Mouse (Mus musculus): ENCODE results near the gene Hbq1b. TPM values are rescaled to one million over a fixed set of nuclear protein-coding genes. Genes with fewer than 3 reads are reported as not detected.

Hbq1b gene
- polyA plus RNA-seq, 1 experiment from 2014 or later: 158 TPM

DNA sequence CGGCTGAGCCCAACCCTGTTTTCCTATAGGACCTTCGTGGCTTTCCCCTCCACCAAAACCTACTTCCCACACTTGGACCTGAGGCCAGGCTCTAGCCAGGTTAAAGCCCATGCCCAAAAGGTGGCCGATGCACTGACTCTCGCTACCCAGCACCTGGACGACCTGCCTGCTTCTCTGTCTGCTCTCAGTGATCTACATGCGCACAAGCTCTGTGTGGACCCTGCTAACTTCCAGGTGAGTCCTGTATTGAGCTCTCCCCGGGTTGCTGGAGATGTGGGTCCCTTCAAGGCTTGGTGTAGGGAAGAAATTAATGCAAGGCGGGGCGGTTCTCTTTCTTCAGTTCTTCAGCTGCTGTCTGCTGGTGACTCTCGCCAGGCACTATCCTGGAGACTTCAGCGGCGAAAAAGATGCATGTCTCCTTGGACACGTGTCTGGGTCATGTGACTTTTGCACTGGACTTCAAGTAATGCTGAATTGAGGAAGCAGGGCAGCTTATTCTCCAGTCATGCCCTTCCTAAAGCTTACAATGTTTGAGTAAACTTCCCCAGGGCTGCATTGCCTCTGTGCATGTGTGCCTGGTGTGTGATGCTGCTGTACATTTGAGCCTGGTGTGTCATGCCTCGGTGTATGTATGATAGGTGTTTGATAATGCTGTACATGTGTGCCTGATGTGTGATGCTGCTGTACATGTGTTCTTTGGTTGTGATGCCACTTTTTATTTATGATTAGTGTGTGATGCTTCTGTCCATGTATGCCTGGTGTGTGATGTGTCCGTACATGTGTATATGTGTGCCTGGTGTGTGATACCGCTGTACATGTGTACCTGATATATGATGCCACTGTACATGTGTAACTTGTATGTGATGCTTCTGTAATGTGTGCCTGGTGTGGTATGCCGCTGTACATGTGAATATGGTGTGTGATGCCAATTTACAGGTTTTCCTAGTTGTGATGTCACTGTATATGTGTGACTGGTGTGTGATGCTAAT lies 13.8 kb downstream of the Hbq1b start:
- Histone ChIP-seq H3K4me3 (ENCODE audit: low read depth, low read length) (peak overlapping the region; percentile 54), H3K4me2 (ENCODE audit: low read depth, low read length) (peak overlapping the region; percentile 54), H3K27ac (ENCODE audit: low read length) (peak overlapping the region; percentile 71), H3K36me3 (ENCODE audit: control insufficient read depth, insufficient read depth) (peaks cover 2% of the 10 kb centered on the region; the same call in 1 of the 2 replicates), H3K27me3 (ENCODE audit: control insufficient read depth, insufficient read depth, low read depth, low read length) (0 out of 2 replicates have a peak, but pooled peaks cover 8% of the 10 kb centered on the region), H3K4me1 (ENCODE audit: control insufficient read depth, low read depth, low read length) (peaks cover 6% of the 10 kb centered on the region), H3K9ac (ENCODE audit: low read depth, low read length) (peak overlapping the region; percentile 60), H3K9me3 (replicated peaks; ENCODE audit: control insufficient read depth, low read length) (no peaks in the 10 kb centered on the region)
- 45% methylated on average over 14 of the region's 17 CpGs for WGBS (ENCODE audit: insufficient replicate concordance)
- ATAC-seq (ENCODE audit: low read depth): no peak

DNA sequence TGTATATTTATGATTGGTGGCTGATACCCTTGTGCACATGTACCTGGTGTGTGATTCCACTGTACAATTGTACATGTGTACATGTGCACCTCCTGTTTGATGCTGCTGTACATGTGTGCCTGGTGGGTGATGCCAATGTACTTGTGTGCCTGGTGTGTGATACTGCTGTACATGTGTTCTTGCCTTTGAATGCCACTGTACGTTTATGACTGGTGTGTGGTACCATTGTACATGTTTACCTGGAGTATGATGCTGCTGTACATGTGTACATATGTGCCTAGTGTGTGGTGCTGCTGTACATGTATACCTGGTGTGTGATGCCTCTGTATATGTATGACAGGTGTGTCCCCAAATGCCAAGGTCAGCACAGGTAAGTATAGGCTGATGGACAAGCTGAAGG lies 14.7 kb downstream of the Hbq1b start:
- WGBS (ENCODE audit: insufficient replicate concordance): 73% methylated on average over 1 of the region's 1 CpGs
- no peak for ATAC-seq (ENCODE audit: low read depth)

DNA sequence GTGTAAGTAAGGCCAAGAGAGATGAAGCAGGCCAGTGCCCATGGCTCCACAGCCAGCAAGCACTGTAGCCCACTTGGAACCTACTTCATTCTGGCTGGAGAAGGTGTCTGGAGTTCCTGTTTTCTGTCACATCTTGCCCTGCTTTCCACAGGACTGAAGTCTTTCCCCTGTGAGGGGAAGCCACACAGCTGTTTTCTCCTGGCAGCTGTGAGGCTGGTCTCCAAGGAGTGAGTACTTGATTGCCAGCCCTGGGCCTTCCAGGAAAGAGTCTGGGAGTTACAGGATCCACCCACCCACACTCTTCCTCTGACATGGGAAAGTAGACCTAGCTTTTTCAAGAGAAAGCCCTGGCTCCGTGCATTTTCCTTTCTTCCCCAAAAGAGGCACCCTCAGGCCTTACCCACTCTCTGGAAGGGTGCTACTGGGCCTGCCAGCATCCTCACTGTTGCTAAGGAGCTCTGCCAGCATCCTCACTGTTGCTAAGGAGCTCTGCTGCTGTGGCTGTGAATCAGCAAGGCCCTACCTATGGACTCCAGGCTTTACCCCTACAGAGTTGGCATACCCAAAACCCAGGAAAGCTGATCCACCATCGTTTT lies 16.2 kb downstream of the Hbq1b start:
- no peak for ATAC-seq (ENCODE audit: low read depth)
- Histone ChIP-seq H3K27ac (ENCODE audit: low read length) (no peak overlapping the region), H3K27me3 (ENCODE audit: control insufficient read depth, insufficient read depth, low read depth, low read length) (0 out of 2 replicates have a peak, but pooled peaks cover 8% of the 10 kb centered on the region), H3K4me1 (ENCODE audit: control insufficient read depth, low read depth, low read length) (peaks cover 15% of the 10 kb centered on the region), H3K4me2 (ENCODE audit: low read depth, low read length) (no peak overlapping the region), H3K9ac (ENCODE audit: low read depth, low read length) (no peak overlapping the region), H3K9me3 (replicated peaks; ENCODE audit: control insufficient read depth, low read length) (no peaks in the 10 kb centered on the region), H3K4me3 (ENCODE audit: low read depth, low read length) (no peak overlapping the region), H3K36me3 (ENCODE audit: control insufficient read depth, insufficient read depth) (peaks cover 2% of the 10 kb centered on the region; the same call in 1 of the 2 replicates)
- 34% methylated on average over 2 of the region's 2 CpGs for WGBS (ENCODE audit: insufficient replicate concordance)

More for the DNA sequence above, 14.7 kb downstream of the Hbq1b start:
- Histone ChIP-seq H3K9me3 (replicated peaks; ENCODE audit: control insufficient read depth, low read length) (no peaks in the 10 kb centered on the region), H3K9ac (ENCODE audit: low read depth, low read length) (peak overlapping the region; percentile 60), H3K4me3 (ENCODE audit: low read depth, low read length) (peak overlapping the region; percentile 54), H3K4me2 (ENCODE audit: low read depth, low read length) (peak overlapping the region; percentile 54; the same call in 1 of the 2 replicates), H3K27ac (ENCODE audit: low read length) (no peak overlapping the region), H3K36me3 (ENCODE audit: control insufficient read depth, insufficient read depth) (peaks cover 2% of the 10 kb centered on the region; the same call in 1 of the 2 replicates), H3K4me1 (ENCODE audit: control insufficient read depth, low read depth, low read length) (peaks cover 6% of the 10 kb centered on the region), H3K27me3 (ENCODE audit: control insufficient read depth, insufficient read depth, low read depth, low read length) (0 out of 2 replicates have a peak, but pooled peaks cover 8% of the 10 kb centered on the region)

DNA sequence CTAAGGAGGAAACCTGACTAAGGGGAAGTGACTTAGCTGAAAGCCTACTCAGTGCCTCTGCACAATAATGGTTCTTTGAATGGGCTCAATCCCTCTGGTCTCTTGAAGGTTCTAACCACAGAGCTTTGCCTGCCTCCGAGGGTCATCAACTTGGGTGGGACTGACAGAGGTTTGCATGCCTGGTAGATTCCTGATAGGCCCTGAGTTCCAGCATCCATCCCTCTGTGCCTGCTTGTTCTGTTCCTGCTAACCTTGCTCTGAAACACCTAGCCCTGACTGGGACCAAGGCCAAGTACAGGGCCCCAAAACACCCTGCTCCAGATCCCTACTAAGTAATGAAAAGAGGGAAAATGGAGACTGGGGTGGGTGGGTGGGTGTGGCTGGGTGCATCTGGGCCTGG lies 16.7 kb downstream of the Hbq1b start:
- Histone ChIP-seq H3K27ac (ENCODE audit: low read length) (no peak overlapping the region), H3K9me3 (replicated peaks; ENCODE audit: control insufficient read depth, low read length) (no peaks in the 10 kb centered on the region), H3K4me1 (ENCODE audit: control insufficient read depth, low read depth, low read length) (peaks cover 15% of the 10 kb centered on the region), H3K4me3 (ENCODE audit: low read depth, low read length) (no peak overlapping the region), H3K9ac (ENCODE audit: low read depth, low read length) (no peak overlapping the region), H3K27me3 (ENCODE audit: control insufficient read depth, insufficient read depth, low read depth, low read length) (0 out of 2 replicates have a peak, but pooled peaks cover 8% of the 10 kb centered on the region), H3K36me3 (ENCODE audit: control insufficient read depth, insufficient read depth) (peaks cover 2% of the 10 kb centered on the region; the same call in 1 of the 2 replicates), H3K4me2 (ENCODE audit: low read depth, low read length) (no peak overlapping the region)
- no peak for ATAC-seq (ENCODE audit: low read depth)
- WGBS (ENCODE audit: insufficient replicate concordance): 78% methylated on average over 1 of the region's 1 CpGs

DNA sequence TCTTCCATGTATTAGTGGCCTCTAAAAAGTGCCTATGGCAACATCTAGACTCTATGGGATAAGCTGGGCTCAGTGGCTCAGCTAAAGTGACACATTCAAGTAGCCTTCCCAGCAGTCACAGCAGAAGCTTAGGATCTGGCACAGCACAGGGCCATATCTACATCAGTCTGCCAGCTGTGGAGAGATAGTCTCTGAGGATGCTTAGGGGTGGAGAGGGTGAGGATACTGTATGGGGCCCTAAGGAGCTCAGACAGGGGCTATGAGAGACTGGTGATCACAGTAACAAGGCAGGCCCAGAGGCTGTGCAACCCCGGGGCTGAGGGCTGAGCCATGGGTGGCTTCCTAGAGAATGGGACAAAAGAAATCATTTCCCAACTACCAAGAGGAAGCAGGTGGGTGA lies 20.2 kb downstream of the Hbq1b start:
- Histone ChIP-seq H3K4me2 (ENCODE audit: low read depth, low read length) (no peak overlapping the region), H3K4me1 (ENCODE audit: control insufficient read depth, low read depth, low read length) (peaks cover 9% of the 10 kb centered on the region), H3K36me3 (ENCODE audit: control insufficient read depth, insufficient read depth) (peaks cover 2% of the 10 kb centered on the region; the same call in 1 of the 2 replicates), H3K9me3 (replicated peaks; ENCODE audit: control insufficient read depth, low read length) (no peaks in the 10 kb centered on the region), H3K9ac (ENCODE audit: low read depth, low read length) (no peak overlapping the region), H3K27ac (ENCODE audit: low read length) (no peak overlapping the region), H3K4me3 (ENCODE audit: low read depth, low read length) (no peak overlapping the region), H3K27me3 (ENCODE audit: control insufficient read depth, insufficient read depth, low read depth, low read length) (no peaks in the 10 kb centered on the region)
- ATAC-seq (ENCODE audit: low read depth): peak; percentile 46; the same call in 1 of the 2 replicates
- 59% methylated on average over 1 of the region's 1 CpGs for WGBS (ENCODE audit: insufficient replicate concordance)

DNA sequence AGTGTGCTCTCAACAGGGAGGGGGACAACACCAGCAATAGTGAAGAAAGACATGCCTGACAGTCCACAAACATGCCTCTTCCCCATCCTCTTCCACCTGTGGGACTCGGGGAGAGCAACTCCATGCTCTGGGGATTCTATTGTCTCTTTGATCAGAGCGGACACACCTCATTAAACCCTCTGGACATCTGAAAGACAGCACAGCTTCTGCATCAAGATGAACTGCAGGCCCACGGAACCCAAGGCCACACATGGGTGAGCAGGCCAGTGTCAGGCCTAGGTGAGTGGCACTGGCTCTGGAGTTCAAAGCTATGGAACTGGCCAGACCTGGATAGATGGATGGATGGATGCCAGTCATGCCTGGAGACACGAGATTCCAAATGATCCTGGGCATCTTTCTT lies 22.7 kb downstream of the Hbq1b start:
- Histone ChIP-seq H3K36me3 (ENCODE audit: control insufficient read depth, insufficient read depth) (no peaks in the 10 kb centered on the region), H3K4me1 (ENCODE audit: control insufficient read depth, low read depth, low read length) (peaks cover 9% of the 10 kb centered on the region), H3K4me3 (ENCODE audit: low read depth, low read length) (no peak overlapping the region), H3K9me3 (replicated peaks; ENCODE audit: control insufficient read depth, low read length) (no peaks in the 10 kb centered on the region), H3K4me2 (ENCODE audit: low read depth, low read length) (no peak overlapping the region), H3K27me3 (ENCODE audit: control insufficient read depth, insufficient read depth, low read depth, low read length) (no peaks in the 10 kb centered on the region), H3K27ac (ENCODE audit: low read length) (no peak overlapping the region), H3K9ac (ENCODE audit: low read depth, low read length) (no peak overlapping the region)
- ATAC-seq (ENCODE audit: low read depth): no peak
- WGBS (ENCODE audit: insufficient replicate concordance): 60% methylated on average over 4 of the region's 4 CpGs

DNA sequence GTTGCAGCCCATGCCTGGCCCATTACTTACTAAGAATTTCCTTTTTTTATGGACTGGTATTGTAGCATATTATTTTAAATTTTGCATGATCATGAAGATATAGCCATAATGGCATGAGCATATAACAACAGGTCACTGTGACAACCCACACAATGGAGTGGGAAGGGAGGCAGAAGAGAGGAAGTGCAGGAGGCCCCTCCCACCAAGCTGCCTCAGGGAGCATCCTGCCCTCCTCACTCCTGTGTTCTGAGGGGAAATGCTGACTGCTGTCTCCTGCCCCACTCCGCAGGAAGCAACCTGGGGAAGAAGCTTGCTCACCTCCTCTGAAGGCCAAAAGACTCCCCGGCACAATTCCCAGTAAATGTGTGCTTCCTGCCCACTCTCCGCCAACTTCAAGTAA lies 23.2 kb downstream of the Hbq1b start:
- H3K9ac ChIP-seq (ENCODE audit: low read depth, low read length): no peak overlapping the region
- H3K36me3 ChIP-seq (ENCODE audit: control insufficient read depth, insufficient read depth): no peaks in the 10 kb centered on the region
- H3K27me3 ChIP-seq (ENCODE audit: control insufficient read depth, insufficient read depth, low read depth, low read length): no peaks in the 10 kb centered on the region
- no peaks in the 10 kb centered on the region for H3K9me3 ChIP-seq (replicated peaks; ENCODE audit: control insufficient read depth, low read length)
- no peak overlapping the region for H3K4me2 ChIP-seq (ENCODE audit: low read depth, low read length)
- H3K27ac ChIP-seq (ENCODE audit: low read length): no peak overlapping the region
- WGBS (ENCODE audit: insufficient replicate concordance): 49% methylated on average over 3 of the region's 3 CpGs
- no peak for ATAC-seq (ENCODE audit: low read depth)
- H3K4me3 ChIP-seq (ENCODE audit: low read depth, low read length): no peak overlapping the region
- peaks cover 9% of the 10 kb centered on the region for H3K4me1 ChIP-seq (ENCODE audit: control insufficient read depth, low read depth, low read length)

DNA sequence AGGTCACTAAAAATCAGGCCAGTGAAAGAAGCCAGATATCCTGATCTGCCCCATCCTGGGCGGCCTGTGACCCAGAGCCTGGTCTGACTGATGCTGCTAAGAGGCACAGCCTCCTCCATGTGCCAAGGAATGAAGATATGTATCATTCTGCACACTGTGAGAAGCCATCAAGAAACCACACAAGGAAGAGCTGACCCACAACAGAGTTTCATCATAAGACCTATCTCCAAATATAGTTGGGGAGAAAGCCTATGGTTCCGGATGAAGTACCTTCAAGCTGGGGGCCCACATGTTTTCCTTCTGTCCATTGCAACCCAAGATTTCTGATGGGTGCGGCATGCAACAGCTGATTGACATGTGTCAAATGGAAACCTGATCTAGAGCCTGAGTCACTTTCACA lies 29.2 kb downstream of the Hbq1b start:
- no peaks in the 10 kb centered on the region; the same call in 1 of the 2 replicates for H3K27me3 ChIP-seq (ENCODE audit: control insufficient read depth, insufficient read depth, low read depth, low read length)
- no peak overlapping the region for H3K4me2 ChIP-seq (ENCODE audit: low read depth, low read length)
- H3K9me3 ChIP-seq (replicated peaks; ENCODE audit: control insufficient read depth, low read length): no peaks in the 10 kb centered on the region
- no peak overlapping the region for H3K9ac ChIP-seq (ENCODE audit: low read depth, low read length)
- peaks cover 3% of the 10 kb centered on the region for H3K4me1 ChIP-seq (ENCODE audit: control insufficient read depth, low read depth, low read length)
- no peak overlapping the region for H3K27ac ChIP-seq (ENCODE audit: low read length)
- H3K4me3 ChIP-seq (ENCODE audit: low read depth, low read length): no peak overlapping the region
- ATAC-seq (ENCODE audit: low read depth): no peak
- WGBS (ENCODE audit: insufficient replicate concordance): 58% methylated on average over 3 of the region's 3 CpGs
- H3K36me3 ChIP-seq (ENCODE audit: control insufficient read depth, insufficient read depth): no peaks in the 10 kb centered on the region

Measured in liver, embryonic 16.5 days (tissue).